Mouse (Mus musculus): Measurements from ENCODE around the gene 1700074P13Rik. TPM values are rescaled to one million over a fixed set of nuclear protein-coding genes. Genes with fewer than 3 reads are reported as not detected.

1700074P13Rik gene
- not detected in 4 replicates for total RNA-seq (2023; ENCODE audit: inconsistent age)

GRCm38 (mm10) chr6:40940457-40940856 lies at the start of gene 1700074P13Rik:
Gene 1700074P13Rik, minus strand, starts transcription at chr6:40940557.

GRCm38 (mm10) chr6:40964454-40964853 lies 24.1 kb upstream of the 1700074P13Rik start, which contains the start of gene 1810009J06Rik:
Gene 1810009J06Rik, plus strand, starts transcription at chr6:40964754.

DNA sequence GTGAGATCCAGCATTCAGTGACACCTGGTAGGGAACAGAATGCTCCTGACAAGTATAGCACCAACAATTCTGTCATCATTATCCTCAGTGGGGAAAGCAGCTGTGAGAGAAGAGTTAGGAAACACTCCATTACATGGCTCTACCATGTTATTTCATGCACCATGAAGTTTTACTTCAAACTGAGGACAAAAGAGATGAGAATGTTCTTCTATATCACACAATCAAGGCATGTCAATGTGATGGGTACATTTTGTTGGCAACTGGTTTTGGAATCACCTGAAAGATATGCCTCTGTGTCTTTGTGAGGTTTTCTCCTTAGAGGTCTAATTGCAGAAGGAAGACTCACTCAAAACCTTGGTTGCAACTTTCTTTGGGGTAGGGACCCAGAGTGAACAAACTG lies 11.4 kb upstream of the 1700074P13Rik start, which contains the start of gene Gm4744:
Gm4744 (minus strand) TSS at position 101 of the 400 bp plus-strand sequence.

DNA sequence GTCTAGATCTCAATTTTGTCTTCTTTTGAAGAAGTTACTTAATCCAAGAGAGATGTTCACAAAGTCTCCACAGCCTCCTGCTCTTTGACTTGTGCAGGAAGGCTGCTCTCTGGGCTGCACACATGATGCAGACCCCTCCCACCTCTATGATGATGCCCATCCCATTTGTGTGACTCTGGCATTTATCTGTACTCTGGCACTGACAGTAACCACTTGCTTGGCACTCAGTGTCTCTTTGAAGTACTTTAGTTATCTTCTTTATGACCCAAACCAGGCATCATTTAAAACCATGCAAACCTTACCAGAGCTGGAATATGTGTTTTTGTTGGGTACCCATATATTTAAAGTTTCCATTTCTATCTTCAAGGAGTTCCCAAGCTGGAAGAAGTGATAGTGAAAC lies 40.1 kb downstream of the 1700074P13Rik start, which contains the start of gene Prss58:
Prss58 (minus strand) TSS at position 101 of the 400 bp plus-strand sequence.

GRCm38 (mm10) chr6:40887394-40887793 lies 53.0 kb downstream of the 1700074P13Rik start, which contains the start of gene Moxd2:
Gene Moxd2, minus strand, starts transcription at chr6:40887494.

Other genes with a start within 250 kb of the 1700074P13Rik start
- gene Moxd2, start 53.1 kb downstream of the 1700074P13Rik start, total RNA-seq (2023; ENCODE audit: inconsistent age), result not detected in 4 replicates
- gene Prss58, start 40.2 kb downstream of the 1700074P13Rik start, total RNA-seq (2023; ENCODE audit: inconsistent age), result not detected in 4 replicates
- gene Gm4744, start 11.3 kb upstream of the 1700074P13Rik start, total RNA-seq (2023; ENCODE audit: inconsistent age), result not detected in 4 replicates
- gene 1810009J06Rik, start 24.2 kb upstream of the 1700074P13Rik start, total RNA-seq (2023; ENCODE audit: inconsistent age), result not detected in 4 replicates
- gene Gm2663, start 58.9 kb upstream of the 1700074P13Rik start, total RNA-seq (2023; ENCODE audit: inconsistent age), result not detected in 4 replicates
- 0.61 to 1.1 TPM in 2 of 4 replicates, not detected in the others for gene 2210010C04Rik, start 95.0 kb upstream of the 1700074P13Rik start, total RNA-seq (2023; ENCODE audit: inconsistent age)